Mouse (Mus musculus): ENCODE data around the gene Rapgefl1. TPM values are rescaled to one million over a fixed set of nuclear protein-coding genes. Genes with fewer than 3 reads are reported as not detected.

Rapgefl1 gene
- polyA plus RNA-seq, 1 experiment from 2014 or later: 0.21 TPM

DNA sequence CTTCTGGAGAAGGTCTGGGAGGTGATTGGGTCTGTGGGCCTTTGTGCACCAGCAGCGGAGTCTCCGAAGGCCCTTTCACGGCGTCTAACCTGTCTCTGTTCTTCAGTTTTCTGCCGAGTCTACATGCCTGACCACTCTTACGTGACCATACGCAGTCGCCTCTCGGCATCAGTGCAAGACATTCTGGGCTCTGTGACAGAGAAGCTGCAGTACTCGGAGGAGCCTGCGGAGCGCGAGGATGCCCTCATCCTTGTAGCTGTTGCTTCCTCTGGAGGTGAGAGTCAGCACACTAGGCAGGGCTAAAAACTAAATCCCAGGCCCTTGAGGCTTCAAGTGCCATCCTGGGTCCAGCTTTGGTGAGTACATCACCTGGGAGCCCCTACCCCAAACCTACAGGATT is 9.4 kb downstream of the Rapgefl1 start:
- Histone ChIP-seq H3K9ac (no peak overlapping the region), H3K27ac (no peak overlapping the region), H3K4me1 (peaks cover 7% of the 10 kb centered on the region; the same call in 1 of the 2 replicates), H3K4me3 (no peak overlapping the region), H3K9me3 (replicated peaks) (no peaks in the 10 kb centered on the region), H3K4me2 (no peak overlapping the region), H3K27me3 (replicated peaks) (peaks cover 56% of the 10 kb centered on the region), H3K36me3 (no peaks in the 10 kb centered on the region)
- 57% methylated on average over 13 of the region's 13 CpGs for WGBS (ENCODE audit: insufficient replicate concordance)
- no peak for ATAC-seq

DNA sequence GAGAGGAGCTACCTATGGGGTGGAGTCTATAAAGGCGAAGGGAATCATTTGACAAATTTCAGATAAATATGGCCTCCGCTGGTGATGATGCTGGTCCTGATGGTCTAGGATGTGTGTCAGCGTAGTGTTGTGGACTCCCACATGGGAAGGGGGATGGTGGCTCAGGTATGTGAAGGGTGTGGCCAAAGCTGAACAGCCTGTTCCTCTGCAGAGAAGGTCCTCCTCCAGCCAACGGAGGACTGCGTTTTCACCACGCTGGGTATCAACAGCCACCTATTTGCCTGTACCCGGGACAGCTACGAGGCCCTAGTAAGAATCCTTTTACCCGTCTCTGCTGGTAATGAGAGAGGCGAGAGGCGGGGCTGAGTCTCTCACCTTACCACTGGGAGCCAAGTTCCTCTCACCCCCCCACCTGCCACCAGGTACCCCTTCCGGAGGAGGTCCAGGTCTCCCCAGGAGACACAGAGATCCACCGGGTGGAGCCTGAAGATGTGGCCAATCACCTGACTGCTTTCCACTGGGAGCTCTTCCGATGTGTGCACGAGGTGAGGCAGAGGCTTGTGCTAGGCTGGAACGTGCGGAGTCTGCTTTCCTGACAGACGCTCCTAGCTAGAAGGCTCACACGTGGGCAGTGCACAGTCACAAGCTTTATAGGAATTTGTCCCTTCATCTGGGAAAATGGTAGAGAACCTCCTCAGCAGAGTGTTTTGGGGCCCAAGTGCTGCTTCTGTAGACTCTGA is 10.4 kb downstream of the Rapgefl1 start:
- peaks cover 8% of the 10 kb centered on the region; the same call in 1 of the 2 replicates for H3K4me1 ChIP-seq
- ATAC-seq: no peak
- peaks cover 63% of the 10 kb centered on the region for H3K27me3 ChIP-seq (replicated peaks)
- WGBS (ENCODE audit: insufficient replicate concordance): 51% methylated on average over 19 of the region's 19 CpGs
- no peaks in the 10 kb centered on the region for H3K36me3 ChIP-seq
- H3K9me3 ChIP-seq (replicated peaks): no peaks in the 10 kb centered on the region
- no peak overlapping the region for H3K4me3 ChIP-seq
- no peak overlapping the region for H3K4me2 ChIP-seq
- no peak overlapping the region for H3K9ac ChIP-seq
- no peak overlapping the region for H3K27ac ChIP-seq

DNA sequence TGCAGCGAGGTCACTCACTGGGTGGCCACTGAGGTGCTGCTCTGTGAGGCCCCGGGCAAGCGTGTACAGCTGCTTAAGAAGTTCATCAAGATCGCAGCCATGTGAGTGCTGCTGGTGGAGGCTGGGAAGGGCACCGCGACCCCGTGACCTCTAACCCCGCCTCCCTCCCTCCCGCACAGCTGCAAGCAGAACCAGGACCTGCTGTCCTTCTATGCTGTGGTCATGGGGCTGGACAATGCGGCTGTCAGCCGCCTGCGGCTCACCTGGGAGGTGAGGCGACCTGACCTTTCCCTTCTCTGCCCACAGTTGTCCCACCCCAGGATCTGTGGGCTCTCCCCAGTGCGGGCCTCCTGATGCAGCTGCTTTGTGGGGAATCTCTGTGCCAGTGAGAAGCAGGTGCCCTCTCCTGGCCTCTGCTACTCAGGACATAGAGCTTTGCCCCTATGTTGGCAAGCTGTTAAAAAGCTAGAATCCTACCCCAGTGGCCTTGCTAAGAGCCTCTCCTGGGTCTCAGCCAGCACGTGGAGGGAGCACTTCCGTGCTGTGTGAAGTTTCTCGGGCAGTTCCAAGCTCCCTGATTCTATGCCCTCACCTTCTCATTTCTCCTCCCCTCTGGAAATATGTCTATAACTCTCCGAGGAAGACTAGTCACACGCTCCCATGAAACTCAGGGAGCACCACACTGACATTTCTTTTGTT is 12.8 kb downstream of the Rapgefl1 start:
- H3K36me3 ChIP-seq: no peaks in the 10 kb centered on the region
- 26% methylated on average over 19 of the region's 19 CpGs for WGBS (ENCODE audit: insufficient replicate concordance)
- H3K4me3 ChIP-seq: no peak overlapping the region
- ATAC-seq: peak; percentile 43; the same call in 1 of the 2 replicates
- peaks cover 57% of the 10 kb centered on the region for H3K27me3 ChIP-seq (replicated peaks)
- H3K9ac ChIP-seq: no peak overlapping the region
- peak overlapping the region; percentile 35 for H3K4me2 ChIP-seq
- H3K9me3 ChIP-seq (replicated peaks): no peaks in the 10 kb centered on the region
- no peak overlapping the region for H3K27ac ChIP-seq
- H3K4me1 ChIP-seq: peaks cover 10% of the 10 kb centered on the region; the same call in 1 of the 2 replicates

DNA sequence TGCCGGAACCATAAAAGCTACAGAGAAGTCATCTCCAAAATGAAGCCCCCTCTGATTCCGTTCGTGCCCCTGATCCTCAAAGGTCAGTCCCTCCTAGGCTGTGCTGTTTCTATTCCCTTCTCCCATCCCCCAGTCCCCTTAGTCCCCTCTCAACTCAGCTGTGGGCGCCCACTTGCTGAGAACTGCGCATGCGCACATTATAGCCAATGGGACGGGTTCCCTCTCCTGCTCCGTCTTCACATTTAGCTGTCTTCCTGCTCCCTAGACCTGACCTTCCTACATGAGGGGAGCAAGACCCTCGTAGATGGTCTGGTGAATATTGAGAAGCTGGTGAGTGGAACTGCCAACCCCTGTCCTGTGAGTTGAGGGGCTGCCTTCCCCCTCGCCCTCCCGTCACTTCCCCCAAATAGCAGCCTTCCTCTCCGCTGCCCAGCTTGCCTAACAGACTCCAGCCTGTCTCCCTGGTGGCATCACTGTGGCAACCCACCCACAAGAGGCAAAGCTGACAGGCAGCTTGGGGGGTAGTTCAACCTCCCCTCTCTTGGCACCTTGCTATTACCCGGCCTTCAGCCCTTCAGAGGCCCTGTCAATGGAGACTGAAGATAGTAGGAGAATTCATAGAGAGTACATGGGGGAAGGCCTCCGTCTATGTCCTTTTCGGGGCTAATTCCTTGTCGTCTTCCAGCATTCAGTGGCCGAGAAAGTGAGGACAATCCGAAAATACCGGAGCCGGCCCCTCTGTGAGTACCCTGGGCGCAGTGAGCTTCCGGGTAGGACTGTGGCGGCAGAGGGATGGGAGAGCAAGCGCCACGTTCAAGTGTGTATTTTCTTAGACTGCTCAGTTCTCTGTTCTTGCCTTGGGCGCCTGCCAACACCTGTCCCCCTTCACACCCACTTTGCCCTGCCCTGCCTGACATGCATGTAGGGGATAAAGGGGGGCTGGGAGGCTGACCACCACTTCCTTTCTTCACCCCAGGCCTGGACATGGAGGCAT is 13.8 kb downstream of the Rapgefl1 start:
- Histone ChIP-seq H3K4me1 (peaks cover 10% of the 10 kb centered on the region; the same call in 1 of the 2 replicates), H3K36me3 (no peaks in the 10 kb centered on the region), H3K4me2 (no peak overlapping the region), H3K4me3 (no peak overlapping the region), H3K27ac (no peak overlapping the region), H3K27me3 (replicated peaks) (peaks cover 57% of the 10 kb centered on the region), H3K9me3 (replicated peaks) (no peaks in the 10 kb centered on the region), H3K9ac (no peak overlapping the region)
- WGBS (ENCODE audit: insufficient replicate concordance): 67% methylated on average over 26 of the region's 26 CpGs
- ATAC-seq: no peak

DNA sequence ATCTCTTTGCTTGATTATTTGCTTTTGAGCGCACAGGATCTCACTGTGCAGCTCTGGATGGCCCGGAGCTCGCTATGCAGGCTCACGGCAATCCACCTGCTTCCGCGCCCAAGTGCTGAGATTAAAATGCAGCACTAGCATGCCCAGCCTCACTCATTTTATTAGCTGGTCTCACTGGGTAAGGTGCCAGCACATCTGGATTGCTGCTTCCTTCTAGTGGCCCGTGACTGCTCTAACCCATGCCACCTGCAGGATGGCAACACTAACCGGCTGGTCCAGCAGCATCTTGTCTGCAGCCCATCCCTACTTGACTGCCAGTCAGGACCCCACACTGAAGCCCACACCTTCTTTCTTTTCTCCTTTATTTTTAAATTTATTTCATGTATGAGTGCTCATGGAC is 17.5 kb downstream of the Rapgefl1 start:
- H3K4me3 ChIP-seq: no peak overlapping the region
- WGBS (ENCODE audit: insufficient replicate concordance): 86% methylated on average over 8 of the region's 8 CpGs
- no peak overlapping the region for H3K9ac ChIP-seq
- H3K36me3 ChIP-seq: no peaks in the 10 kb centered on the region
- peaks cover 29% of the 10 kb centered on the region for H3K27me3 ChIP-seq (replicated peaks)
- H3K27ac ChIP-seq: no peak overlapping the region
- no peak for ATAC-seq
- no peak overlapping the region for H3K4me2 ChIP-seq
- no peaks in the 10 kb centered on the region for H3K9me3 ChIP-seq (replicated peaks)
- peaks cover 12% of the 10 kb centered on the region; the same call in 1 of the 2 replicates for H3K4me1 ChIP-seq

DNA sequence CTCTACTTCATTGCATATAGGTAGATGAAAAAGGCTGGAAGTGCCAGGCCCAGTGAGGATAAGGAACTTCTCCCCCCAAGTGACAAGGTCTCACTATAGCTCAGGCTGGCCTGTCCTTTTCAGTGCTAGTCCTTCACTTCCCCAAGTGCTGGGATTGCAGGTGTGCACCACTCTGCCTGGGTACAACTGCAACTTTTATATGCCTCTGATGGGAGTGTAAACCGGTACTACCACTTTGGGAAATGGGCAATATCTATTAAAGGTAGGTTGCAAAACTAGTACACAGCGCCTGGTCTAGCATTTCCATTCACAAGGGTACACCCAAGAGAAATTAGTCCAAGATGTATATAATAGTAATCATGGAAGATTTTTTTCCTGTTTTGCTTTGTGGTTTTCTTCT is 18.1 kb downstream of the Rapgefl1 start:
- Histone ChIP-seq H3K27ac (no peak overlapping the region), H3K4me3 (no peak overlapping the region), H3K9ac (no peak overlapping the region), H3K4me1 (peaks cover 7% of the 10 kb centered on the region; the same call in 1 of the 2 replicates), H3K27me3 (replicated peaks) (peaks cover 24% of the 10 kb centered on the region), H3K4me2 (no peak overlapping the region), H3K36me3 (no peaks in the 10 kb centered on the region), H3K9me3 (replicated peaks) (no peaks in the 10 kb centered on the region)
- ATAC-seq: no peak
- WGBS (ENCODE audit: insufficient replicate concordance): 81% methylated on average over 2 of the region's 2 CpGs

DNA sequence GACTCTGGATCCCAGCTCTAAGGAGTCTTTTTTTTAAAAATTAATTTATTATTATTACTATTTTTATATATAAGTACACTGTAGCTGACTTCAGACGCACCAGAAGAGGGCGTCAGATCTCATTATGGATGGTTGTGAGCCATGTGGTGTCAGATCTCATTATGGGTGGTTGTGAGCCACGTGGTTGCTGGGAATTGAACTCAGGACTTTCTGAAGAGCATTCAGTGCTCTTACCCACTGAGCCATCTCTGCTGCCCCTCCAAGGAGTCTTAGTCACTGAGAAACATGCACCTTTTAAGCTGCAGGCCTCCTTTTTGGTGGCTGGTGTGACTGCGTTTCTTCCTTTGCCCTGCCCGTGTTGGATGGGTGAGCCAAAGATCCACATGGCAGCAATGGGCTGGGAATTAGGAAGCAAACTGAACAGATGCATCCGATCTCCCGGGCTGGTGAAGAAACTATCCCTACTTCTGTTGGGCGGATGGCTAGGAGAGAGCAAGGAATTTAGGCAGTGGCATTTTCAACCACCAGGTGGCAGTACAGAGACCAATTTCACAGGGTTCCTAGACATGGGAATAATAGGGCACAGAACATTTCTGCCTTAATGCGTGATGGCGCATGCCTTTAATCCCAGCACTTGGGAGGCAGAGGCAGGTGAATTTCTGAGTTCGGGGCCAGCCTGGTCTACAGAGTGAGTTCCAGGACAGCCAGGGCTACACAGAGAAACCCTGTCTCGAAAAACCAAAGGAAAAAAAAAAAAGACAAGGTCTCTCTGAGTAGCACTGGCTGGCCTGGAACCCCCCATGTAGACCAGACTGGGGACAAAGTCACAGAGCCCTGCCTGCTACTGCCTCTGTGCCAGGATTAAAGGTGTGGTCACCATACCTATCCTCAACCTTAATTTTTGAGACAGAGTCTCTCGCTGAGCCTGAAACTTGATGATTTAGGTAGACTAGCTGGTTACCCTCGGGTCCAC is 22.5 kb downstream of the Rapgefl1 start:
- no peak overlapping the region for H3K4me3 ChIP-seq
- H3K4me1 ChIP-seq: peaks cover 14% of the 10 kb centered on the region
- ATAC-seq: peak; percentile 61; the same call in 1 of the 2 replicates
- no peak overlapping the region for H3K9ac ChIP-seq
- H3K36me3 ChIP-seq: no peaks in the 10 kb centered on the region
- H3K4me2 ChIP-seq: peak overlapping the region; percentile 36
- H3K27me3 ChIP-seq (replicated peaks): no peaks in the 10 kb centered on the region
- no peak overlapping the region for H3K27ac ChIP-seq
- no peaks in the 10 kb centered on the region for H3K9me3 ChIP-seq (replicated peaks)
- 33% methylated on average over 14 of the region's 14 CpGs for WGBS (ENCODE audit: insufficient replicate concordance)

DNA sequence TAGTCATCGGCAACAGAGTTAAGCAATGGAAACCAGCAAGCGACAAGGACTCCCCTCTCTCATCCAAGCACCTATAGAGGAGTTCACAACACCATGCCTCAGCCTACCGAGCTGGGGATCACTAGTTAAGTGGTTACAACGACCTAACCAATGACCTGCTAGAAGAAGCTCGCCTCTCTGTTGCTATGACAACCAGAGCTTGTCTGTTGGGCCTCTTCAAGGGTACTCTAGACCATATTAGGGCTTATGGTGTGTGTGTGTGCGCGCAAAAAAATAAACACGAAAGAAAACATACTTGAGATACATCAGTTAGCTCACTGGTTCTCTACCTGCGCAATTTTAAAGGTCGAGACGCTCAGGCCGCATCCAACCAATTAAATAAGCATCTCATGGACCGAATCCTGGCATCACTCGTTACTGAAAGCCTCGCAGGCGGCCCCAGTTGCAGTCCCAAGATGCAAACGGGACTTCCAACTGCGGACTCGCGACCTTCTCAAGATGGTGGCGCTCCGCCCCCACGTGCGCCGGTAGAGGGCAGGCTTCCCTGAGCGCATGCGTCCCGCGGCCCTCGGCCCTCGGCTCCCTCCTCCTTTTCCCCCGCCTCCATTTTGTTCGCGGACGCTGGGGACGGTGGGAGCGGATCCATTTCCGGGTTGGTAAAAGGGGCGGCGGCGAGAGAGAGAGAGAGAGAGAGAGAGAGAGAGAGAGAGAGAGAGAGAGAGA is 26.6 kb downstream of the Rapgefl1 start, which contains the start of gene Wipf2:
TSS of gene Wipf2 (plus strand) at position 611 of the 723 bp plus-strand sequence.
- H3K4me3 ChIP-seq: peak within 1 kb of the TSS; percentile 89
- peaks cover 24% of the 10 kb centered on the region for H3K4me1 ChIP-seq
- no peaks in the 10 kb centered on the region for H3K9me3 ChIP-seq (replicated peaks)
- H3K4me2 ChIP-seq: peak within 1 kb of the TSS; percentile 95
- peak within 1 kb of the TSS; percentile 89 for H3K27ac ChIP-seq
- WGBS (ENCODE audit: insufficient replicate concordance): 7% methylated on average over 36 of the region's 41 CpGs
- H3K27me3 ChIP-seq (replicated peaks): no peaks in the 10 kb centered on the region
- peak within 1 kb of the TSS; percentile 96 for H3K9ac ChIP-seq
- peaks cover 20% of the 10 kb centered on the region for H3K36me3 ChIP-seq
- ATAC-seq: peak; percentile 88

DNA sequence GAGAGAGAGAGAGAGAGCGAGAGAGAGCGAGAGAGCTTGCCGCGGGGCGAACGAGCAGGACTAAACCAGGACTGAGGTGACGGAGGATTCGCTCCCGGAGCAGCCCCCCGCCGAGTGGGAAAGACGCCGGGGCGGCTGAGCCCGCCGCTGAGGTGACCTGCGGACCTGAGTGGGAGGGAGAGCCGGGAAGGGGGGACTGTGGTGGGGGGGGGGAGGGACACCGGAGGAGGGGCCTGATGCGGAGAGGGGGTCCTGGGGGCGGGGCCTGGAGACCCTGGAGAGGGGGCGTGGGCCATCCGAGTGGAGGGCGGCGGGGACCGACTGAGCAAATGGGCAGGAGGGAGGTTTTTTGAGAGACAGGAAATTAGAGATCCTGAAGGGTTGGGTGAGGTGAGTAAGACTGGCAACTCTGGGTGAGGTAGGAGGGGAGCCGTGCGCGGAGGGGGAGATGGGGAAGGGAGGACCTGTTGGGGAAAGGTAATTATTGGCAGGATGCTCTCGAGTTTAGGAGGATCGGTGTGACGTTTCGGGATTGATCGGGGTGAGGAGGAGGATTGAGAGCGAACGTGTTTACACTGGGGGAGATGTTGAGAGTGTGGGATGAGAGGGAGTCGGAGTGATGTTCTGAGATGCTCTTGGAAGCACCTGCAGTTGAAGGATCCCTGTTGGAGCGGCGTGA is 27.3 kb downstream of the Rapgefl1 start:
- 2% methylated on average over 30 of the region's 39 CpGs for WGBS (ENCODE audit: insufficient replicate concordance)
- peak overlapping the region; percentile 89 for H3K4me3 ChIP-seq

DNA sequence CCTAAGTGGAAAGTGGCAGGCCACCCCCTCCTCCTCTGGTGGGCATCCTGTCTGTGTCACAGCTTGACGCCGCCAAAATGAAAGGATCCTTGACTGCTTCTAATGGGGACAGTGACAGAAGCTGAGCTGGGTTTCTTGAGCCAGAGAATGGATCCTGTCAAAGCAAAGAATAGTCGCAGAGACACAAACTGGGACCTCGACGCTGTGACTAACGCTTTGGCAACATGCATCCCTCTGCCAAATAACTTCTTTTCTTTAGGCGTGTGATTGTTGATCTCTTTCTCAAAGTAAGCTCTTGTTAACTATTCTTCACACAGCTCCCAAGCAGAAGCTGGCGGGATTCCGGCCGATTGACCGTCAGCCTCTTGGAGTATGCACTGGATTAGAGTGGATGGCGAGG is 30.7 kb downstream of the Rapgefl1 start:
- Histone ChIP-seq H3K4me3 (no peak overlapping the region), H3K9ac (no peak overlapping the region), H3K36me3 (peaks cover 50% of the 10 kb centered on the region), H3K9me3 (replicated peaks) (no peaks in the 10 kb centered on the region), H3K27ac (no peak overlapping the region), H3K27me3 (replicated peaks) (no peaks in the 10 kb centered on the region), H3K4me2 (no peak overlapping the region), H3K4me1 (peaks cover 22% of the 10 kb centered on the region)
- no peak for ATAC-seq
- WGBS (ENCODE audit: insufficient replicate concordance): 91% methylated on average over 12 of the region's 12 CpGs

More for the DNA sequence above, 27.3 kb downstream of the Rapgefl1 start:
- Histone ChIP-seq H3K4me2 (peak overlapping the region; percentile 95), H3K36me3 (peaks cover 27% of the 10 kb centered on the region), H3K9ac (peak overlapping the region; percentile 96), H3K4me1 (peaks cover 22% of the 10 kb centered on the region), H3K27me3 (replicated peaks) (no peaks in the 10 kb centered on the region), H3K27ac (peak overlapping the region; percentile 89), H3K9me3 (replicated peaks) (no peaks in the 10 kb centered on the region)
- peak; percentile 54 for ATAC-seq
